In genomic region chr1:132416244-132416942, GRCm38 (mm10) we compare ENCODE assay signal across 8 mouse cellular contexts. TPM values are rescaled to one million over a fixed set of nuclear protein-coding genes. Genes with fewer than 3 reads are reported as not detected.
DNase-seq lines count a peak whose midpoint lies in the region; ATAC-seq and TF ChIP-seq lines count a peak whose summit lies in the region.

No protein-coding gene starts in this region.

- peaks cover 17% of the 10 kb centered on the region for H3K4me1 ChIP-seq in limb, embryonic 12.5 days (replicated peaks)
- H3K4me1 ChIP-seq in limb, embryonic 10.5 days = peaks cover 21% of the 10 kb centered on the region
- peaks cover 40% of the 10 kb centered on the region for H3K4me1 ChIP-seq in erythroblast, embryonic 14.5 days (ENCODE audit: control insufficient read depth)
- H3K4me1 ChIP-seq in lung, adult 2 months (ENCODE audit: control insufficient read depth, insufficient read depth, low read length) = peaks cover 5% of the 10 kb centered on the region; the same call in 1 of the 2 replicates

- no peaks in the 10 kb centered on the region for H3K36me3 ChIP-seq in limb, embryonic 12.5 days
- H3K36me3 ChIP-seq in limb, embryonic 10.5 days = no peaks in the 10 kb centered on the region
- no peaks in the 10 kb centered on the region; the same call in 1 of the 2 replicates for H3K36me3 ChIP-seq in erythroblast, embryonic 14.5 days (ENCODE audit: control insufficient read depth)

- no peaks in the 10 kb centered on the region for H3K27me3 ChIP-seq in limb, embryonic 12.5 days
- H3K27me3 ChIP-seq in limb, embryonic 10.5 days (ENCODE audit: low read depth, poor library complexity, severe bottlenecking) = no peaks in the 10 kb centered on the region
- H3K27me3 ChIP-seq in erythroblast, embryonic 14.5 days (ENCODE audit: control insufficient read depth) = no peaks in the 10 kb centered on the region

- peak overlapping the region; percentile 68; the same call in 1 of the 2 replicates for H3K4me2 ChIP-seq in limb, embryonic 12.5 days

- H3K4me3 ChIP-seq in limb, embryonic 12.5 days (replicated peaks) = no peak overlapping the region
- H3K4me3 ChIP-seq in limb, embryonic 10.5 days = no peak overlapping the region
- peak overlapping the region; percentile 92 for H3K4me3 ChIP-seq in erythroblast, embryonic 14.5 days (replicated peaks)
- no peak overlapping the region for H3K4me3 ChIP-seq in lung, adult 2 months (replicated peaks; ENCODE audit: extremely low read depth, low read depth, low read length)

- no peak overlapping the region for H3K9ac ChIP-seq in limb, embryonic 12.5 days (replicated peaks)

- H3K27ac ChIP-seq in limb, embryonic 12.5 days = no peak overlapping the region
- H3K27ac ChIP-seq in limb, embryonic 10.5 days = no peak overlapping the region

- WGBS in limb, embryonic 12.5 days = 78% methylated on average over 8 of the region's 8 CpGs
- WGBS in limb, embryonic 10.5 days = 77% methylated on average over 8 of the region's 8 CpGs
- WGBS in lung, adult 2 months = 52% methylated on average over 8 of the region's 8 CpGs

- DNase-seq in cerebellum, adult 9-10 months = peak; percentile 49
- no peak for DNase-seq in cerebellum, adult 11 months
- DNase-seq in limb, embryonic 10.5 days (ENCODE audit: low spot score) = no peak
- DNase-seq in yolk sac, embryonic 10.5 days (ENCODE audit: low spot score) = no peak
- no peak for DNase-seq in lung, adult 2 months

- no peak for TF ChIP-seq CTCF in lung, adult 2 months (IDR thresholded peaks at IDR 0.05; ENCODE audit: insufficient read depth, low read length)

- H3K9me3 ChIP-seq in limb, embryonic 12.5 days = no peaks in the 10 kb centered on the region
- H3K9me3 ChIP-seq in limb, embryonic 10.5 days (replicated peaks) = no peaks in the 10 kb centered on the region
- H3K9me3 ChIP-seq in erythroblast, embryonic 14.5 days (ENCODE audit: control insufficient read depth, low read length) = no peaks in the 10 kb centered on the region

- no peak for ATAC-seq in limb, embryonic 12.5 days (ENCODE audit: insufficient number of reproducible peaks, insufficient read depth, low FRiP score, low TSS enrichment, low read depth)
- ATAC-seq in megakaryocyte-erythroid progenitor cell, adult 5-6 weeks (replicated peaks; ENCODE audit: low FRiP score, low TSS enrichment, poor library complexity, severe bottlenecking) = 0 out of 2 replicates have a peak, but pooled peaks have one; percentile 36

- no peak for TF ChIP-seq POLR2A in lung, adult 2 months (IDR thresholded peaks at IDR 0.05; ENCODE audit: borderline replicate concordance, extremely low read depth, low read depth, low read length)

RNA-seq across cellular contexts. Expression of gene Dstyk, which starts 1.0 kb away (rescaled TPM):
- polyA plus RNA-seq in limb, embryonic 12.5 days (2016; fragmentation: Nextera tagmentation; extraction: Ambion mirVana) = 21.2 and 21.3 TPM in 2 replicates
- polyA plus RNA-seq in limb, embryonic 10.5 days (2016; fragmentation: Nextera tagmentation; extraction: Ambion mirVana) = 13.3 and 15.9 TPM in 2 replicates
- 0.07 and 0.09 TPM in 2 replicates for polyA plus RNA-seq in erythroblast, embryonic 14.5 days (2012)
- total RNA-seq in megakaryocyte-erythroid progenitor cell, adult 5-6 weeks (2014; fragmentation: Nextera tagmentation) = 3.8 and 12.1 TPM in 2 replicates
- total RNA-seq in megakaryocyte-erythroid progenitor cell, adult 5-6 weeks (2017) = 5.1 and 13.9 TPM in 2 replicates
- polyA plus RNA-seq in lung, adult 2 months (2012; rRNA removed) = 14.9 and 17.7 TPM in 2 replicates

RNA-seq across cellular contexts. Expression of gene Tmcc2, which starts 25.3 kb away (rescaled TPM):
- polyA plus RNA-seq in limb, embryonic 12.5 days (2016; fragmentation: Nextera tagmentation; extraction: Ambion mirVana) = 17.7 and 19.0 TPM in 2 replicates
- 7.6 and 8.0 TPM in 2 replicates for polyA plus RNA-seq in limb, embryonic 10.5 days (2016; fragmentation: Nextera tagmentation; extraction: Ambion mirVana)
- 409 and 495 TPM in 2 replicates for polyA plus RNA-seq in erythroblast, embryonic 14.5 days (2012)
- 7.3 and 12.5 TPM in 2 replicates for total RNA-seq in megakaryocyte-erythroid progenitor cell, adult 5-6 weeks (2014; fragmentation: Nextera tagmentation)
- 3.2 and 4.8 TPM in 2 replicates for total RNA-seq in megakaryocyte-erythroid progenitor cell, adult 5-6 weeks (2017)
- 135 and 154 TPM in 2 replicates for polyA plus RNA-seq in lung, adult 2 months (2012; rRNA removed)

Comparison
In these comparisons a context has a peak if more than half of its experiments do, and no peak if none do; other contexts are left out.
1. RNA of gene Dstyk, which starts 1.0 kb away (polyA plus RNA-seq): 21.2 to 21.3 TPM in limb, embryonic 12.5 days, 14.9 to 17.7 TPM in lung, adult 2 months and 13.3 to 15.9 TPM in limb, embryonic 10.5 days; 0.07 to 0.09 TPM in erythroblast, embryonic 14.5 days; every median in the first group is over 10 times any median in the second.